Mouse (Mus musculus) urinary bladder, postnatal 36 days (tissue): ENCODE measurements around the gene Cybb.
"Not testable (repeated sequence)": the region's sequence is repeated elsewhere in the genome, so short reads cannot be mapped to it uniquely, and the experiment has no call there.

Source experiments
- DNase-seq, 2 experiments: peaks; one replicate each; pipeline ENCODE4 v3.0.0; 2022; ENCODE audit warnings: low spot score in 2 of 2, mixed read lengths in 1 of 2

The Cybb gene

GRCm38 (mm10) chrX:9487671-9488070, at the start of gene Cybb:
Gene Cybb (minus strand): TSS chrX:9487771.
- no peak for DNase-seq

- no peak for DNase-seq
These were observed 49.3 kb upstream of the Cybb start for GRCm38 (mm10) chrX:9536881-9537280.

GRCm38 (mm10) chrX:9519969-9520368, 32.4 kb upstream of the Cybb start:
- DNase-seq: peak in 1 of 2 experiments; percentile 18

GRCm38 (mm10) chrX:9517531-9517930, 30.0 kb upstream of the Cybb start:
- DNase-seq: not testable (repeated sequence)

- DNase-seq: not testable (repeated sequence)
These were observed 12.5 kb downstream of the Cybb start for GRCm38 (mm10) chrX:9475036-9475435.

GRCm38 (mm10) chrX:9474440-9474839, 13.1 kb downstream of the Cybb start:
- DNase-seq: no peak

GRCm38 (mm10) chrX:9473768-9474167, 13.8 kb downstream of the Cybb start:
- no peak for DNase-seq

GRCm38 (mm10) chrX:9470811-9471388, 16.7 kb downstream of the Cybb start:
- no peak for DNase-seq

- no peak for DNase-seq
These were observed 18.5 kb downstream of the Cybb start for GRCm38 (mm10) chrX:9469100-9469499.

GRCm38 (mm10) chrX:9467020-9467419, 20.6 kb downstream of the Cybb start:
- DNase-seq: no peak

GRCm38 (mm10) chrX:9465890-9466289, 21.7 kb downstream of the Cybb start:
- DNase-seq: no peak

- no peak for DNase-seq
These were observed 24.9 kb downstream of the Cybb start for GRCm38 (mm10) chrX:9462671-9463070.

- DNase-seq: no peak
These were observed 26.2 kb downstream of the Cybb start for GRCm38 (mm10) chrX:9461399-9461798.

GRCm38 (mm10) chrX:9460387-9460930, 27.1 kb downstream of the Cybb start:
- DNase-seq: no peak

- DNase-seq: no peak
These were observed 35.2 kb downstream of the Cybb start for GRCm38 (mm10) chrX:9452375-9452774.

GRCm38 (mm10) chrX:9447284-9447683, 40.3 kb downstream of the Cybb start:
- DNase-seq: no peak

GRCm38 (mm10) chrX:9441102-9441501, 46.5 kb downstream of the Cybb start:
- no peak for DNase-seq

- DNase-seq: no peak
These were observed 47.0 kb downstream of the Cybb start for GRCm38 (mm10) chrX:9440556-9440955.

- DNase-seq: no peak
These were observed 48.3 kb downstream of the Cybb start for GRCm38 (mm10) chrX:9439257-9439656.

GRCm38 (mm10) chrX:9413889-9414288, 73.7 kb downstream of the Cybb start:
- DNase-seq: no peak
